Mouse (Mus musculus): Measurements from ENCODE around the gene Ckap5.

DNA sequence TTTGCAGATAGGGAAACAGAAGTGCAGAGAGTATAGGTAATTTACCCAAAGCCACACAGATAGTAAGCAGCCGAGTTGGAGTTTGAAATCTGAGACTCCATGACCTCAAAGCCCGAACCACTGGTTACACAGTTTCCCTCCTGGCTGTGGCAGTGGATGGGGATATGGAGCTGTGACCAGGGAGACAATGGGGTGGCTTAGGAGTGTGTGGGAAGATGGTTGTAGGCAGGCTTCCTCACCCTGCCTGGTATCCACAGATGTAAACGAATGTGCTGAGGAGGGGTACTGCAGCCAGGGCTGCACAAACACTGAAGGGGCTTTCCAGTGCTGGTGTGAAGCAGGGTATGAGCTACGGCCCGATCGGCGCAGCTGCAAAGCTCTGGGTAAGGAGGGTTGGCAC, 49.7 kb upstream of the Ckap5 start:
- TF ChIP-seq CTCF (IDR thresholded peaks at IDR 0.05; ENCODE audit: low read depth) (no peak), EP300 (IDR thresholded peaks at IDR 0.05; ENCODE audit: low read depth) (no peak)

Data from liver, embryonic 14.5 days (tissue).